Mouse (Mus musculus) heart, postnatal 14 days (tissue): ENCODE results near the gene Mmachc. TPM values are rescaled to one million over a fixed set of nuclear protein-coding genes. Genes with fewer than 3 reads are reported as not detected.
A peak's percentile ranks its signal among the peaks of the same experiment; 100 is the strongest.

Source experiments
- DNase-seq, 2 experiments: peaks; one replicate each; pipeline ENCODE4 v3.0.0; 2021 to 2022
- intact Hi-C: fragments of 180-260 bp; cut with DNase I; formaldehyde crosslinking; loops from one replicate; pipeline ENCODE4 v1.15.1; 2025
- long read RNA-seq, 2 experiments: library from polyadenylated mRNA; stranded (forward); transcript quantifications; one replicate each; pipeline ENCODE4 v2.0.0; 2021
- total RNA-seq, 2 experiments: library from RNA; stranded (reverse); gene quantifications; 2 replicates each; pipeline ENCODE4 v1.2.3; 2021

The Mmachc gene
- 10 to 100 TPM; 39.9 to 42.3 TPM for total RNA-seq
- long read RNA-seq, experiment 1, transcript Mmachc-201 (4 exons, 2,106 nt): major isoform, 44 of 52 reads
- long read RNA-seq, experiment 1, partial matches to known transcripts: 1 of 52 reads
- long read RNA-seq, experiment 1, other reads (novel, unspliced or antisense): 7 of 52 reads
- long read RNA-seq, experiment 2, transcript Mmachc-201 (4 exons, 2,106 nt): major isoform, 36 of 40 reads
- long read RNA-seq, experiment 2, partial matches to known transcripts: 2 of 40 reads
- long read RNA-seq, experiment 2, other reads (novel, unspliced or antisense): 2 of 40 reads

- peak; percentile 84 to 86 for DNase-seq
- intact Hi-C loops: no loop called here
Measured at GRCm38 (mm10) chr4:116708201-116708764, at the start of gene Mmachc, which contains the start of gene Ccdc163. Gene Mmachc (minus strand): TSS chr4:116708406. Gene Ccdc163 (plus strand): TSS chr4:116708509.

GRCm38 (mm10) chr4:116749750-116750149 lies 41.5 kb upstream of the Mmachc start:
- DNase-seq: no peak
- intact Hi-C loops: no loop called here

- intact Hi-C loops: no loop called here
- DNase-seq: no peak
Measured at GRCm38 (mm10) chr4:116738972-116739751, 31.0 kb upstream of the Mmachc start.

GRCm38 (mm10) chr4:116734996-116735395 lies 26.8 kb upstream of the Mmachc start:
- no peak for DNase-seq
- intact Hi-C loops: no loop called here

- intact Hi-C loops: no loop called here
- DNase-seq: no peak
Measured at GRCm38 (mm10) chr4:116732355-116732754, 24.1 kb upstream of the Mmachc start.

- intact Hi-C loops: no loop called here
- DNase-seq: no peak
Measured at GRCm38 (mm10) chr4:116731077-116731476, 22.9 kb upstream of the Mmachc start.

- intact Hi-C loops: no loop called here
- no peak for DNase-seq
Measured at GRCm38 (mm10) chr4:116729532-116729931, 21.3 kb upstream of the Mmachc start.

GRCm38 (mm10) chr4:116727401-116727800 lies 19.2 kb upstream of the Mmachc start:
- intact Hi-C loops: no loop called here
- no peak for DNase-seq

- no peak for DNase-seq
- intact Hi-C loops: no loop called here
Measured at GRCm38 (mm10) chr4:116725444-116725843, 17.2 kb upstream of the Mmachc start.

GRCm38 (mm10) chr4:116722230-116722629 lies 14.0 kb upstream of the Mmachc start:
- intact Hi-C loops: loop anchor here (5.0 kb wide), 1 partner anchor 270 kb away; the partner anchor contains the start of gene Urod
- DNase-seq: no peak

- intact Hi-C loops: loop anchor here (5.0 kb wide), 1 partner anchor 271 kb away; the partner anchor contains the start of gene Urod
Measured at GRCm38 (mm10) chr4:116721098-116721628, 13.0 kb upstream of the Mmachc start.

GRCm38 (mm10) chr4:116720343-116721097 lies 12.3 kb upstream of the Mmachc start, which contains the start of gene Tesk2:
Gene Tesk2 (plus strand): TSS chr4:116720948.
- intact Hi-C loops: loop anchor here (5.0 kb wide), 1 partner anchor 272 kb away; the partner anchor contains the start of gene Urod
- DNase-seq: peak; percentile 87 to 89

More at GRCm38 (mm10) chr4:116721098-116721628, 13.0 kb upstream of the Mmachc start:
- no peak for DNase-seq

GRCm38 (mm10) chr4:116719396-116719795 lies 11.2 kb upstream of the Mmachc start:
- intact Hi-C loops: loop anchor here (1.0 to 10.0 kb wide), 2 partner anchors 69 to 405 kb away; partner anchors contain the start of genes Btbd19 and Tctex1d4
- DNase-seq: peak; percentile 70 to 79

GRCm38 (mm10) chr4:116712536-116712935 lies 4.3 kb upstream of the Mmachc start:
- intact Hi-C loops: loop anchor here (10.0 kb wide), 1 partner anchor 412 kb away; the partner anchor contains the start of genes Btbd19 and Tctex1d4
- no peak for DNase-seq

- intact Hi-C loops: loop anchor here (10.0 kb wide), 1 partner anchor 415 kb away; the partner anchor contains the start of genes Btbd19 and Tctex1d4
Measured at GRCm38 (mm10) chr4:116710154-116710553, 1.9 kb upstream of the Mmachc start.

GRCm38 (mm10) chr4:116708791-116709390 lies 685 bp upstream of the Mmachc start:
- intact Hi-C loops: no loop called here
- no peak for DNase-seq

More at GRCm38 (mm10) chr4:116710154-116710553, 1.9 kb upstream of the Mmachc start:
- DNase-seq: no peak

- intact Hi-C loops: no loop called here
- DNase-seq: no peak
Measured at GRCm38 (mm10) chr4:116707666-116708065, 540 bp downstream of the Mmachc start.

GRCm38 (mm10) chr4:116703804-116704203 lies 4.4 kb downstream of the Mmachc start:
- DNase-seq: peak; percentile 71 to 84
- intact Hi-C loops: loop anchor here (5.0 kb wide), 1 partner anchor 57 kb away; no protein-coding TSS in a partner anchor

GRCm38 (mm10) chr4:116700964-116701363 lies 7.2 kb downstream of the Mmachc start:
- no peak for DNase-seq
- intact Hi-C loops: loop anchor here (5.0 kb wide), 1 partner anchor 54 kb away; no protein-coding TSS in a partner anchor
